Mouse (Mus musculus) gastrocnemius, postnatal 25 days (tissue): Measurements from ENCODE around the gene Gpx7. TPM values are rescaled to one million over a fixed set of nuclear protein-coding genes. Genes with fewer than 3 reads are reported as not detected.

Experiments
- total RNA-seq, 2 experiments: library from RNA; stranded (reverse); gene quantifications; 1 replicate in 1 of 2; 2 replicates in 1 of 2; pipeline ENCODE4 v1.2.3; 2021

Gpx7 gene
- total RNA-seq, 2 experiments from 2014 or later, result 7.0 to 7.9 TPM

Other genes starting within 250 kb of the Gpx7 start
- gene Echdc2, start 241.5 kb downstream of the Gpx7 start, total RNA-seq, result 1 to 10 TPM; 4.6 to 5.4 TPM
- gene Zyg11a, start 188.9 kb downstream of the Gpx7 start, total RNA-seq, result under 1 TPM; 0.33 to 0.78 TPM
- 10 to 100 TPM; 44.6 to 51.1 TPM for gene Zyg11b, start 105.9 kb downstream of the Gpx7 start, total RNA-seq
- gene Coa7, start 78.8 kb downstream of the Gpx7 start, total RNA-seq, result 10 to 100 TPM; 33.6 to 35.4 TPM
- not detected for gene Shisal2a, start 23.6 kb downstream of the Gpx7 start, total RNA-seq
- gene Tut4, start 52.5 kb upstream of the Gpx7 start, total RNA-seq, result 10 to 100 TPM; 10.8 to 14.8 TPM
- gene Prpf38a, start 172.4 kb upstream of the Gpx7 start, total RNA-seq, result 10 to 100 TPM; 12.0 to 12.7 TPM
- not detected for gene Orc1, start 172.5 kb upstream of the Gpx7 start, total RNA-seq
- 10 to 100 TPM; 14.8 to 18.8 TPM for gene Cc2d1b, start 213.0 kb upstream of the Gpx7 start, total RNA-seq